Mouse (Mus musculus) MEL (cell line): ENCODE results near the gene Lrrc63. TPM values are rescaled to one million over a fixed set of nuclear protein-coding genes. Genes with fewer than 3 reads are reported as not detected.

ENCODE experiments used
- DNase-seq: peaks from one replicate; pipeline ENCODE4 v3.0.0; 2011; ENCODE audit warnings: low read depth, low spot score
- H3K27ac ChIP-seq: 2 replicates; pipeline ENCODE4 v1.5.1; 2012; ENCODE audit warnings: low read depth, mild to moderate bottlenecking, control low read depth, low read length, moderate library complexity; ENCODE audit not compliant: control insufficient read depth
- H3K27me3 ChIP-seq, 2 experiments: fragments of 150-350 bp in 1 of 2; sonication (generic) in 1 of 2; 2 replicates each; pipeline ENCODE4 v1.6.1; 2012; ENCODE audit warnings: low read length in 2 of 2, mild to moderate bottlenecking in 2 of 2, improper control_type of control experiment in 1 of 2, moderate library complexity in 1 of 2; ENCODE audit not compliant: insufficient read depth in 2 of 2, control insufficient read depth in 1 of 2
- H3K36me3 ChIP-seq, 2 experiments: 2 replicates each; pipeline ENCODE4 v1.6.1; 2012 to 2014; ENCODE audit warnings: low read length in 2 of 2, improper control_type of control experiment in 1 of 2, inconsistent platforms in 1 of 2, mild to moderate bottlenecking in 1 of 2; ENCODE audit not compliant: insufficient read depth in 2 of 2, control insufficient read depth in 1 of 2
- H3K4me1 ChIP-seq, 2 experiments: fragments of 150-350 bp in 1 of 2; sonication (generic) in 1 of 2; 2 replicates each; pipeline ENCODE4 v1.6.1; 2012; ENCODE audit warnings: low read length in 2 of 2, improper control_type of control experiment in 1 of 2, mild to moderate bottlenecking in 1 of 2; ENCODE audit not compliant: insufficient read depth in 2 of 2, control insufficient read depth in 1 of 2
- H3K4me3 ChIP-seq, 2 experiments: fragments of 150-350 bp in 1 of 2; sonication (generic) in 1 of 2; 2 replicates each; pipeline ENCODE4 v1.5.1; 2012; ENCODE audit warnings: low read depth in 2 of 2, low read length in 2 of 2, mild to moderate bottlenecking in 2 of 2, moderate library complexity in 2 of 2, control low read depth in 1 of 2, improper control_type of control experiment in 1 of 2; ENCODE audit not compliant: control insufficient read depth in 1 of 2, insufficient read depth in 1 of 2
- H3K79me2 ChIP-seq: 2 replicates; pipeline ENCODE4 v1.6.1; 2012; ENCODE audit warnings: mild to moderate bottlenecking, low read length, moderate library complexity; ENCODE audit not compliant: control insufficient read depth, poor library complexity, insufficient read depth
- H3K9ac ChIP-seq: 2 replicates; pipeline ENCODE4 v1.6.1; 2012; ENCODE audit warnings: low read depth, mild to moderate bottlenecking, control low read depth, low read length, moderate library complexity; ENCODE audit not compliant: control insufficient read depth, poor library complexity, severe bottlenecking
- H3K9me3 ChIP-seq: fragments of 150-350 bp; sonication (generic); replicated peaks from 2 replicates; pipeline ENCODE4 v1.6.1; 2012; ENCODE audit warnings: mild to moderate bottlenecking, low read length, improper control_type of control experiment, moderate library complexity; ENCODE audit not compliant: insufficient read depth
- CHD2 ChIP-seq: IDR thresholded peaks from 2 replicates; pipeline ENCODE4 v1.6.1; 2011; ENCODE audit warnings: low read length, improper control_type of control experiment
- CTCF ChIP-seq, 3 experiments: IDR thresholded peaks in 2 of 3; conservative IDR thresholded peaks in 1 of 3; 2 replicates each; pipeline ENCODE4 v1.5.1; 2011 to 2012; ENCODE audit warnings: low read length in 3 of 3, low read depth in 2 of 3, mild to moderate bottlenecking in 2 of 3, improper control_type of control experiment in 1 of 3, inconsistent platforms in 1 of 3, mixed read lengths in 1 of 3, moderate library complexity in 1 of 3; ENCODE audit not compliant: control insufficient read depth in 1 of 3, insufficient read depth in 1 of 3, poor library complexity in 1 of 3, severe bottlenecking in 1 of 3
- EP300 ChIP-seq, 2 experiments: IDR thresholded peaks; 2 replicates each; pipeline ENCODE4 v1.6.1; 2011; ENCODE audit warnings: improper control_type of control experiment in 2 of 2, low read length in 2 of 2, low read depth in 1 of 2, mild to moderate bottlenecking in 1 of 2
- GABPA ChIP-seq: IDR thresholded peaks from 2 replicates; pipeline ENCODE4 v1.6.1; 2012; ENCODE audit warnings: low read depth, mild to moderate bottlenecking, inconsistent platforms, low read length, improper control_type of control experiment, moderate library complexity
- JUND ChIP-seq: IDR thresholded peaks from 2 replicates; pipeline ENCODE4 v1.6.1; 2011; ENCODE audit warnings: low read depth, mild to moderate bottlenecking, improper control_type of control experiment, low read length
- MAZ ChIP-seq: IDR thresholded peaks from 2 replicates; pipeline ENCODE4 v1.6.1; 2012; ENCODE audit warnings: low read depth, mild to moderate bottlenecking, inconsistent platforms, low read length, improper control_type of control experiment
- MYB ChIP-seq: IDR thresholded peaks from 2 replicates; pipeline ENCODE4 v1.6.1; 2011; ENCODE audit warnings: mild to moderate bottlenecking, low read depth, low read length, improper control_type of control experiment
- MYC ChIP-seq: IDR thresholded peaks from 2 replicates; pipeline ENCODE4 v1.6.1; 2011; ENCODE audit warnings: low read depth, mild to moderate bottlenecking, low read length, improper control_type of control experiment, moderate library complexity
- POLR2A ChIP-seq, 2 experiments: IDR thresholded peaks; 2 replicates each; pipeline ENCODE4 v1.6.1; 2011 to 2012; ENCODE audit warnings: low read length in 2 of 2, mild to moderate bottlenecking in 2 of 2, control low read depth in 1 of 2, improper control_type of control experiment in 1 of 2, low read depth in 1 of 2, moderate library complexity in 1 of 2; ENCODE audit not compliant: control insufficient read depth in 1 of 2, insufficient read depth in 1 of 2, poor library complexity in 1 of 2
- POLR2AphosphoS2 ChIP-seq: IDR thresholded peaks from 2 replicates; pipeline ENCODE4 v1.6.1; 2011; ENCODE audit warnings: low read length, improper control_type of control experiment
- POLR2AphosphoS5 ChIP-seq: IDR thresholded peaks from 2 replicates; pipeline ENCODE4 v1.6.1; 2012; ENCODE audit warnings: low read depth, borderline replicate concordance, mild to moderate bottlenecking, inconsistent platforms, low read length, moderate library complexity, mixed read lengths
- RAD21 ChIP-seq: IDR thresholded peaks from 2 replicates; pipeline ENCODE4 v1.6.1; 2011; ENCODE audit warnings: mild to moderate bottlenecking, low read depth, low read length, improper control_type of control experiment
- RCOR1 ChIP-seq: IDR thresholded peaks from 2 replicates; pipeline ENCODE4 v1.6.1; 2012; ENCODE audit warnings: low read depth, mild to moderate bottlenecking, inconsistent platforms, low read length, improper control_type of control experiment
- SMC3 ChIP-seq: IDR thresholded peaks from 2 replicates; pipeline ENCODE4 v1.6.1; 2011; ENCODE audit warnings: low read depth, low read length, improper control_type of control experiment
- TCF12 ChIP-seq: IDR thresholded peaks from 2 replicates; pipeline ENCODE4 v1.6.1; 2014; ENCODE audit warnings: low read depth, mild to moderate bottlenecking, inconsistent platforms, low read length, improper control_type of control experiment, moderate library complexity
- UBTF ChIP-seq: IDR thresholded peaks from 2 replicates; pipeline ENCODE4 v1.6.1; 2012; ENCODE audit warnings: low read depth, mild to moderate bottlenecking, inconsistent platforms, low read length, improper control_type of control experiment, moderate library complexity, borderline replicate concordance; ENCODE audit not compliant: insufficient read depth
- USF2 ChIP-seq, 2 experiments: IDR thresholded peaks; 2 replicates each; pipeline ENCODE4 v1.6.1; 2011 to 2012; ENCODE audit warnings: improper control_type of control experiment in 2 of 2, low read length in 2 of 2, borderline replicate concordance in 1 of 2, inconsistent platforms in 1 of 2, low read depth in 1 of 2, mild to moderate bottlenecking in 1 of 2; ENCODE audit not compliant: insufficient read depth in 1 of 2
- ZMIZ1 ChIP-seq: IDR thresholded peaks from 2 replicates; pipeline ENCODE4 v1.6.1; 2012; ENCODE audit warnings: low read depth, mild to moderate bottlenecking, inconsistent platforms, low read length, improper control_type of control experiment, moderate library complexity
- ZNF384 ChIP-seq: IDR thresholded peaks from 2 replicates; pipeline ENCODE4 v1.6.1; 2012; ENCODE audit warnings: low read depth, mild to moderate bottlenecking, inconsistent platforms, low read length, improper control_type of control experiment
- polyA plus RNA-seq, 2 experiments: library from polyadenylated mRNA; stranded (reverse) in 1 of 2; unstranded in 1 of 2; fragments of >175 nt in 1 of 2; fragments of >200 nt in 1 of 2; gene quantifications; 2 replicates each; pipeline versions ENCODE4 v1.2.1 to v1.2.4; 2012; ENCODE audit warnings: low replicate concordance in 2 of 2, low read depth in 1 of 2; ENCODE audit not compliant: insufficient read length in 2 of 2, insufficient read depth in 1 of 2, missing spikeins in 1 of 2
- total RNA-seq: library from RNA; depleted of rRNA; stranded (reverse); fragments of 300-350 nt; gene quantifications from 2 replicates; pipeline ENCODE4 v1.2.3, GENCODE M21; 2012

Gene Lrrc63
- total and polyA plus RNA-seq, 3 experiments = not detected

- H3K4me1 ChIP-seq = peaks cover 7 to 15% of the 10 kb centered on the region in 2 experiments
Observed at GRCm38 (mm10) chr14:75174731-75175555, 44.3 kb upstream of the Lrrc63 start.

GRCm38 (mm10) chr14:75174296-75174695, 43.6 kb upstream of the Lrrc63 start:
- H3K36me3 ChIP-seq = peaks cover 0 to 25% of the 10 kb centered on the region in 2 experiments; a peak in 2 of 4 replicates
- H3K9ac ChIP-seq = no peak overlapping the region
- no peak overlapping the region for H3K27ac ChIP-seq
- DNase-seq = no peak
- H3K9me3 ChIP-seq = no peaks in the 10 kb centered on the region
- H3K79me2 ChIP-seq = peaks cover 6% of the 10 kb centered on the region; the same call in 1 of the 2 replicates
- TF ChIP-seq POLR2A (IDR thresholded peaks at IDR 0.05; ENCODE audit: control insufficient read depth in 1 of 2, insufficient read depth in 1 of 2, low read depth in 1 of 2, low read length in 2 of 2, poor library complexity in 1 of 2) (no peak), RAD21 (no peak)
- H3K4me3 ChIP-seq = no peak overlapping the region
- peaks cover 7 to 16% of the 10 kb centered on the region in 2 experiments for H3K4me1 ChIP-seq
- no peaks in the 10 kb centered on the region for H3K27me3 ChIP-seq

More at GRCm38 (mm10) chr14:75174731-75175555, 44.3 kb upstream of the Lrrc63 start:
- no peak for DNase-seq
- Histone ChIP-seq H3K9ac (no peak overlapping the region), H3K36me3 (peaks cover 0 to 27% of the 10 kb centered on the region in 2 experiments; a peak in 2 of 4 replicates), H3K9me3 (no peaks in the 10 kb centered on the region), H3K4me3 (no peak overlapping the region), H3K79me2 (peaks cover 9% of the 10 kb centered on the region; the same call in 1 of the 2 replicates), H3K27ac (no peak overlapping the region), H3K27me3 (no peaks in the 10 kb centered on the region)
- TF ChIP-seq TCF12 (no peak), POLR2AphosphoS5 (no peak), EP300 (IDR thresholded peaks at IDR 0.05; ENCODE audit: low read depth in 1 of 2, low read length in 2 of 2) (no peak), MYC (no peak), RAD21 (no peak), USF2 (IDR thresholded peaks at IDR 0.05; ENCODE audit: borderline replicate concordance in 1 of 2, insufficient read depth in 1 of 2, low read depth in 1 of 2, low read length in 2 of 2) (no peak), MYB (no peak), ZNF384 (no peak), RCOR1 (no peak), ZMIZ1 (no peak), CTCF (IDR thresholded peaks at IDR 0.05 in 2 of 3, conservative IDR thresholded peaks at IDR 0.05 in 1 of 3; ENCODE audit: control insufficient read depth in 1 of 3, insufficient read depth in 1 of 3, low read depth in 2 of 3, low read length in 3 of 3, poor library complexity in 1 of 3, severe bottlenecking in 1 of 3) (no peak), POLR2AphosphoS2 (no peak), MAZ (no peak), SMC3 (no peak), JUND (no peak), UBTF (no peak), GABPA (no peak), CHD2 (no peak)
